Mouse (Mus musculus): ENCODE measurements around the gene Cask. TPM values are rescaled to one million over a fixed set of nuclear protein-coding genes. Genes with fewer than 3 reads are reported as not detected.
A peak's percentile ranks its signal among the peaks of the same experiment; 100 is the strongest.

Cask gene
- total and polyA plus RNA-seq, 3 experiments = 1.8 to 16.2 (median 15.7) TPM

- WGBS = 22% methylated on average over 9 of the region's 9 CpGs
- peak overlapping the region; percentile 28; the same call in 1 of the 2 replicates for H3K9ac ChIP-seq (ENCODE audit: low read depth, low read length)
- peaks cover 6% of the 10 kb centered on the region for H3K36me3 ChIP-seq (ENCODE audit: control insufficient read depth, insufficient read depth, low read length)
- H3K4me1 ChIP-seq (ENCODE audit: control insufficient read depth, insufficient read depth, low read length) = peaks cover 10% of the 10 kb centered on the region
- DNase-seq = peak; percentile 50 to 70
- intact Hi-C loops (cut with DNase I) = loop anchor here (5.0 to 10.0 kb wide), 3 partner anchors 33 to 153 kb away; no protein-coding TSS in a partner anchor
- TF ChIP-seq POLR2A (IDR thresholded peaks at IDR 0.05; ENCODE audit: insufficient read depth, low read depth, low read length) (0 out of 2 replicates have a peak, but pooled peaks have one; percentile 37), EP300 (IDR thresholded peaks at IDR 0.05; ENCODE audit: insufficient read depth, low read depth, low read length) (0 out of 2 replicates have a peak, but pooled peaks have one; percentile 58), CTCF (IDR thresholded peaks at IDR 0.05) (0 out of 2 replicates have a peak, but pooled peaks have one; percentile 7)
- 0 out of 2 replicates have a peak overlapping the region, but pooled peaks have one; percentile 9 for H3K4me3 ChIP-seq
- no peaks in the 10 kb centered on the region for H3K79me2 ChIP-seq (replicated peaks; ENCODE audit: control insufficient read depth, insufficient read depth, low read length)
- H3K27ac ChIP-seq = peak overlapping the region; percentile 87
- H3K27me3 ChIP-seq (ENCODE audit: control insufficient read depth, insufficient read depth, low read length) = no peaks in the 10 kb centered on the region
Observed at GRCm38 (mm10) chrX:13469160-13470116, 381.7 kb downstream of the Cask start.

- 76% methylated on average over 6 of the region's 6 CpGs for WGBS
- TF ChIP-seq EP300 (IDR thresholded peaks at IDR 0.05; ENCODE audit: insufficient read depth, low read depth, low read length) (no peak), CTCF (IDR thresholded peaks at IDR 0.05) (no peak), POLR2A (IDR thresholded peaks at IDR 0.05; ENCODE audit: insufficient read depth, low read depth, low read length) (no peak)
- Histone ChIP-seq H3K79me2 (replicated peaks; ENCODE audit: control insufficient read depth, insufficient read depth, low read length) (no peaks in the 10 kb centered on the region), H3K27me3 (ENCODE audit: control insufficient read depth, insufficient read depth, low read length) (no peaks in the 10 kb centered on the region), H3K27ac (peak overlapping the region; percentile 51), H3K36me3 (ENCODE audit: control insufficient read depth, insufficient read depth, low read length) (peaks cover 6% of the 10 kb centered on the region), H3K4me1 (ENCODE audit: control insufficient read depth, insufficient read depth, low read length) (peaks cover 12% of the 10 kb centered on the region), H3K4me3 (no peak overlapping the region), H3K9ac (ENCODE audit: low read depth, low read length) (no peak overlapping the region)
- no peak for DNase-seq
- intact Hi-C loops (cut with DNase I) = loop anchor here (5.0 to 10.0 kb wide), 3 partner anchors 35 to 155 kb away; no protein-coding TSS in a partner anchor
Observed at GRCm38 (mm10) chrX:13467121-13467571, 384.0 kb downstream of the Cask start.

Small RNA genes within 50 kb of the gene (microRNA-seq; reads per million reads assigned to microRNA genes)
- gene Gm25246 = 0 reads per million in 2 experiments

Other genes with a start within 250 kb of the Cask start
- gene Gpr34, start 219.3 kb downstream of the Cask start, total RNA-seq (2021) = 1 to 10 TPM in 1 of 2 experiments, under 1 TPM in 1; 0.96 to 1.6 TPM
- gene Gpr34, start 219.3 kb downstream of the Cask start, polyA plus RNA-seq (2012; rRNA removed) = 0.45 and 0.97 TPM in 2 replicates
- not detected for gene Gpr82, start 190.0 kb downstream of the Cask start, total RNA-seq (2021)
- not detected in 2 replicates for gene Gpr82, start 190.0 kb downstream of the Cask start, polyA plus RNA-seq (2012; rRNA removed)

Measured in heart, adult 2 months (tissue).